Mouse (Mus musculus) macrophage (primary cell): ENCODE measurements around the gene Rnf166. TPM values are rescaled to one million over a fixed set of nuclear protein-coding genes. Genes with fewer than 3 reads are reported as not detected.

ENCODE experiments used
- H3K27ac ChIP-seq: fragments of 350-480 bp; formaldehyde crosslinking; 2 replicates; pipeline ENCODE4 v1.9.0; 2021
- H3K36me3 ChIP-seq: fragments of 350-480 bp; formaldehyde crosslinking; 2 replicates; pipeline ENCODE4 v1.9.0; 2021; ENCODE audit errors: inconsistent target
- H3K4me3 ChIP-seq: fragments of 350-480 bp; formaldehyde crosslinking; 2 replicates; pipeline ENCODE4 v1.9.0; 2021; ENCODE audit errors: inconsistent target
- H3K79me2 ChIP-seq: fragments of 350-480 bp; formaldehyde crosslinking; 2 replicates; pipeline ENCODE4 v1.9.0; 2021; ENCODE audit errors: inconsistent target
- WGBS: methylation state at CpG from one replicate; pipeline ENCODE4 v1.1.7; 2026; ENCODE audit warnings: inconsistent platforms; ENCODE audit not compliant: missing documents; 5-methylcytosine and 5-hydroxymethylcytosine counted together
- polyA plus RNA-seq: library from polyadenylated mRNA; stranded (reverse); fragments of 250-400 nt; gene quantifications from 3 replicates; pipeline ENCODE4 v1.2.4, GENCODE M21; 2018; ENCODE audit warnings: inconsistent platforms

Gene Rnf166
- polyA plus RNA-seq, 1 experiment from 2014 or later, result 108 TPM

DNA sequence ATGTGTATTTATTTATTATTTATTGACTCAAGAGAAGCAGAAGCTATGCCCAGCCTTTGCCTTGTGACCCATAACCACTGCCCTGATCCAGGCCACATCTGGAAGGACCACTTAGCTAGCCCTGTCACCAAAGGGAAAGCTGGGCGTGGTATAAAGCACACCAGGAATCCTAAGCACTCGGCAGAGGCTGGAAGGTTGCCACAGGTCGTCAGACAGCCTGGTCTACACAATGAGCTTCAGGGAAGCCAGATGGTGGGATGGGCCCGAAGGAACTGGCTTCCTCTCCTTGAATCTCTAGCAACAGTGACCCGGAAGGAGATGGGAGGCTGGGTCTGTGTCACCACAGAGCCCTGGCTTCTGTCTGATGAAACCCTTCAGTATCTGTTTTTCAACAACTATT is 52.2 kb downstream of the Rnf166 start:
- 93% methylated on average over 5 of the region's 5 CpGs for WGBS
- no peak overlapping the region for H3K27ac ChIP-seq
- H3K36me3 ChIP-seq, result peaks cover 60% of the 10 kb centered on the region
- H3K4me3 ChIP-seq, result no peak overlapping the region
- peaks cover 40% of the 10 kb centered on the region for H3K79me2 ChIP-seq

DNA sequence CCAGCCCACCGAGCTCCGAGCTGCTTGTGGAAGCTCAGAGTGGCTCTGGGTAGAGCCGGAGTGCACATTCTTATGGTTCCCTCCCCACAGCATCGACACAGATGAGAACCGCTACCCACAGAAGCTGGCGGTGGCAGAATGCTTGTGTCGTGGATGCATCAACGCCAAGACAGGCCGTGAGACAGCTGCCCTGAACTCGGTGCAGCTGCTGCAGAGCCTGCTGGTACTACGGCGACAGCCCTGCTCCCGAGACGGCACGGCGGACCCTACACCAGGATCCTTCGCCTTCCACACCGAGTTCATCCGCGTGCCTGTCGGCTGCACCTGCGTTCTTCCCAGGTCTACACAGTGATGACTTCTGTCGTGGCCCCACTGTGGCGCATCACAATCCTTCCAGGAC is 52.6 kb downstream of the Rnf166 start:
- Histone ChIP-seq H3K36me3 (peaks cover 57% of the 10 kb centered on the region), H3K79me2 (peaks cover 35% of the 10 kb centered on the region), H3K4me3 (no peak overlapping the region), H3K27ac (no peak overlapping the region)
- 95% methylated on average over 24 of the region's 24 CpGs for WGBS

DNA sequence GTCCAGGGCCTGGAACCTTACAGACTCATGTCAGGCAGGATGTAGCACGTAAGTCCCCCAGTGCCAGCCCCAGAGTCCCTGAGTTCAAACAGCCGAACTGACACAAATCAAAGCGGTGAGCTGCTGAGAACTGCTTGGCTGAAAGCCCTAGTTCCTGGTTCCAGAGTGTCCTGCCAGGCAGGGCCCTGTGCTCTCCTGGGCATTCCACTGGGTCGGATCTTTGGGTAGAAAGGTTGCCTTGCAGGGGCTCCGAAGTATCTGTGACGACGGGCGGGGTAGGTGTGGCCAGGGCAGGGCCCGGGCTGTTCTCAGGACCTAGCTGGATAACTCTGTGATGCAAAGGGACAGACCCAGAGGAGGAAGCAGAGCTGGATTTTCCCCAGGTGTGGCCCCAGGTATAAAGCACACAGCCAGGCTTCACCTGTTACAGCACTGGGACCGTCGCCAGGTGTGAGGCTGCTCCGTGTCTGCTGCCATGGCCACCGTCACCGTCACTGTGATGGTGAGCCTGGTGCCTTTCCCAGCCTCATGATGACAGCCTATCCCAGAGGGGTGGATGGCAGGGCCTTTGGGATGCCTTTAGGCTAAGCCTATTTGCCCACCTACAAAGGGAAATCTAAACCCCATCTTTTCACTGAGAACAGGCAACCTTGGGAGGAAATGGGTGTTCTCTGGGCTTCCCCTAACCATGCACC is 54.3 kb downstream of the Rnf166 start, which contains the start of gene Il17c:
TSS of gene Il17c (plus strand) at position 645 of the 695 bp plus-strand sequence.
- H3K36me3 ChIP-seq, result peaks cover 45% of the 10 kb centered on the region
- H3K79me2 ChIP-seq, result peaks cover 18% of the 10 kb centered on the region; the same call in 1 of the 2 replicates
- WGBS, result 94% methylated on average over 14 of the region's 14 CpGs
- H3K4me3 ChIP-seq, result no peak within 1 kb of the TSS
- no peak within 1 kb of the TSS for H3K27ac ChIP-seq

DNA sequence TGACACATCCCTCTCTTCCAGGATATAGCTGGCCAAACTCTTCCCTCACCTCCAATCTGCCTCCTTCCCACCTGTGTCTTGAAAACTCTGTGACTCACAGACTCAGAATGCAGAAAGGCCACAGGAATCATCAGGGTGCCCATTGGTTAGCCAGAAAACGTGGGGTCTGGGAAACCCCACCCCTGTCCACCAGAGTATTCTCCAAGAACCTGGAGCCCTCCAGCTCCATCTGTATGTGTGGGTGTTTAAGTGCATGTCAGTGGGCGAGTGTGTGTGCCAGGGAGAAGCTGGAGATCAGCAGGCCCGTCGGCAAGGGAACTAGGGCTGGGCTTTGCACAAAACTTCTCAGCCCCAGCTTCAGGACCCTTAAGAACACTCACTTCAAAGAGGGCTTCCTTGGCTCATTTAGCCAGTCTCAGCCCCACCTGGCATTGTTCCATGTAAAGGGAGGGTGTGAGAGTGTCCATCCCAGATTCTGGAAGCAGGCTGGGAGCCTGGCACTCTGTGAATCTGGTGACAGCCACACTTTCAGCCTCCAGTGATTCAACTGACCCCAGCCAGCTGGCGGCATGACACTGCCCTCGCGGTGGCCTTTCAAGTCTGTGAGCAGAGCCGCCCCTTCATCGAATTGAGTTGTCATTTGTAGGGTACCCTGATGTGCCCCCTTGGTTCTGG is 55.8 kb downstream of the Rnf166 start:
- WGBS, result 92% methylated on average over 9 of the region's 9 CpGs
- Histone ChIP-seq H3K4me3 (no peak overlapping the region), H3K79me2 (peaks cover 3% of the 10 kb centered on the region; the same call in 1 of the 2 replicates), H3K27ac (no peak overlapping the region), H3K36me3 (peaks cover 36% of the 10 kb centered on the region)

Other genes with a start within 250 kb of the Rnf166 start
- gene Zfpm1, start 193.9 kb downstream of the Rnf166 start, polyA plus RNA-seq, result 2.0 to 3.6 TPM (median 2.3 TPM) in 3 replicates
- not detected in 3 replicates for gene Trhr2, start 115.3 kb downstream of the Rnf166 start, polyA plus RNA-seq
- 28.5 to 44.3 TPM (median 38.9 TPM) in 3 replicates for gene Zc3h18, start 99.5 kb downstream of the Rnf166 start, polyA plus RNA-seq
- gene Il17c, start 54.0 kb downstream of the Rnf166 start, polyA plus RNA-seq, result not detected in 3 replicates
- gene Cyba, start 43.1 kb downstream of the Rnf166 start, polyA plus RNA-seq, result 942 to 2,075 TPM (median 1,538 TPM) in 3 replicates
- gene Mvd, start 32.6 kb downstream of the Rnf166 start, polyA plus RNA-seq, result 10.1 to 40.6 TPM (median 23.8 TPM) in 3 replicates
- gene Snai3, start 15.3 kb downstream of the Rnf166 start, polyA plus RNA-seq, result not detected in 3 replicates
- gene Ctu2, start 79 bp upstream of the Rnf166 start, polyA plus RNA-seq, result 7.5 to 12.0 TPM (median 7.9 TPM) in 3 replicates
- 43.2 to 134 TPM (median 57.2 TPM) in 3 replicates for gene Piezo1, start 75.3 kb upstream of the Rnf166 start, polyA plus RNA-seq
- 11.1 to 84.7 TPM (median 15.5 TPM) in 3 replicates for gene Cdt1, start 92.0 kb upstream of the Rnf166 start, polyA plus RNA-seq
- 89.7 to 305 TPM (median 145 TPM) in 3 replicates for gene Aprt, start 100.8 kb upstream of the Rnf166 start, polyA plus RNA-seq
- 70.7 to 140 TPM (median 99.8 TPM) in 3 replicates for gene Galns, start 135.4 kb upstream of the Rnf166 start, polyA plus RNA-seq
- 54.4 to 79.3 TPM (median 76.9 TPM) in 3 replicates for gene Trappc2l, start 135.6 kb upstream of the Rnf166 start, polyA plus RNA-seq
- gene Pabpn1l, start 146.7 kb upstream of the Rnf166 start, polyA plus RNA-seq, result not detected in 3 replicates
- gene Cbfa2t3, start 223.0 kb upstream of the Rnf166 start, polyA plus RNA-seq, result 0.87 to 1.4 TPM (median 1.0 TPM) in 3 replicates